Mouse (Mus musculus) CD4-positive naive resting alpha-beta T cell, adult 57 days (primary cell): Measurements from ENCODE around the gene Gm21693. TPM values are rescaled to one million over a fixed set of nuclear protein-coding genes. Genes with fewer than 3 reads are reported as not detected.

Source experiments
- total RNA-seq: library from RNA; stranded (reverse); gene quantifications from one replicate; pipeline ENCODE4 v1.2.4, GENCODE M21; 2023

Gene Gm21693
- total RNA-seq = not detected

DNA sequence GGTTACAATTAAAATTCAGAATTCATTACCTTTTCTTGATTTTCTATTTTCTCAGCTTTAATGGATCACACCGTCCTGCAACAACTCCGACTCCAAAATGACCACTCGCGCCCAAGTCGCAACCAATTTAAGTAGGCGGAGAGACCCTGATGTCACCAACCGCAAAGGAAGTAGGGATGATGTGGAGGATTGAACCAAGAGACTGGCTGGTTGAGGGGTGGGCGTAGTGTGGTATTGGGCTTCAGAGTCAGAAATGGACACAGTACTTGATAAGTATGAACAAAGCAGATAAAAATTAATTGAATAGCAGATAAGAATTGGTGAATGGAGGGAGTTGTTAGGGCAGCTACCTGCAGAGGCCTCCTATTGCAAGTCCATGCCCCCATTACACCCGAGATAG, at the start of gene Gm21693:
Gm21693 (minus strand) TSS at position 101 of the 400 bp plus-strand sequence.

DNA sequence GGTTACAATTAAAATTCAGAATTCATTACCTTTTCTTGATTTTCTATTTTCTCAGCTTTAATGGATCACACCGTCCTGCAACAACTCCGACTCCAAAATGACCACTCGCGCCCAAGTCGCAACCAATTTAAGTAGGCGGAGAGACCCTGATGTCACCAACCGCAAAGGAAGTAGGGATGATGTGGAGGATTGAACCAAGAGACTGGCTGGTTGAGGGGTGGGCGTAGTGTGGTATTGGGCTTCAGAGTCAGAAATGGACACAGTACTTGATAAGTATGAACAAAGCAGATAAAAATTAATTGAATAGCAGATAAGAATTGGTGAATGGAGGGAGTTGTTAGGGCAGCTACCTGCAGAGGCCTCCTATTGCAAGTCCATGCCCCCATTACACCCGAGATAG, 38.8 kb downstream of the Gm21693 start, which contains the start of gene Gm21677:
Gm21677 (minus strand) TSS at position 101 of the 400 bp plus-strand sequence.

Other genes with a start within 250 kb of the Gm21693 start
- gene Gm21677, start 38.9 kb downstream of the Gm21693 start, total RNA-seq = not detected
- not detected for gene Gm21704, start 64.8 kb upstream of the Gm21693 start, total RNA-seq
- gene Gm21708, start 64.8 kb upstream of the Gm21693 start, total RNA-seq = not detected